Mouse (Mus musculus) brain, embryonic 14.5 days (tissue): Measurements from ENCODE around the gene Cited1.

Experiments used
- CTCF ChIP-seq: fragments of 200-500 bp; IDR thresholded peaks from 2 replicates; pipeline ENCODE4 v1.5.1; 2012; ENCODE audit warnings: inconsistent platforms, mild to moderate bottlenecking, moderate library complexity, borderline replicate concordance; ENCODE audit not compliant: insufficient read depth, insufficient read length; ENCODE audit errors: extremely low read depth
- POLR2A ChIP-seq: fragments of 200-500 bp; IDR thresholded peaks from 2 replicates; pipeline ENCODE4 v1.6.1; 2012; ENCODE audit warnings: mild to moderate bottlenecking, inconsistent platforms, borderline replicate concordance; ENCODE audit not compliant: poor library complexity, insufficient read depth, insufficient read length, severe bottlenecking; ENCODE audit errors: extremely low read depth

- TF ChIP-seq CTCF = no peak
- no peak for TF ChIP-seq POLR2A
Observed at GRCm38 (mm10) chrX:102244334-102244733, 7.6 kb downstream of the Cited1 start.
